Mouse (Mus musculus): ENCODE data around the gene Gstp1.
A peak's percentile ranks its signal among the peaks of the same experiment; 100 is the strongest.
"Not testable (repeated sequence)": the region's sequence is repeated elsewhere in the genome, so short reads cannot be mapped to it uniquely, and the experiment has no call there.

Gstp1 gene

GRCm38 (mm10) chr19:4060044-4060898, 22.5 kb upstream of the Gstp1 start:
- not testable (repeated sequence) for DNase-seq

GRCm38 (mm10) chr19:4059069-4059740, 21.4 kb upstream of the Gstp1 start, which contains the start of gene Gstp3:
Gene Gstp3, minus strand, starts transcription at chr19:4059569.
- no peak for DNase-seq

GRCm38 (mm10) chr19:4058581-4058980, 20.8 kb upstream of the Gstp1 start:
- no peak for DNase-seq

- no peak for DNase-seq
Measured at GRCm38 (mm10) chr19:4057962-4058361, 20.2 kb upstream of the Gstp1 start.

- no peak for DNase-seq
Measured at GRCm38 (mm10) chr19:4057389-4057788, 19.6 kb upstream of the Gstp1 start.

- peak; percentile 21 for DNase-seq
Measured at GRCm38 (mm10) chr19:4056727-4057126, 18.9 kb upstream of the Gstp1 start.

GRCm38 (mm10) chr19:4055947-4056693, 18.3 kb upstream of the Gstp1 start:
- peak; percentile 57 for DNase-seq

- peak; percentile 76 for DNase-seq
Measured at GRCm38 (mm10) chr19:4055216-4055946, 17.6 kb upstream of the Gstp1 start.

- no peak for DNase-seq
Measured at GRCm38 (mm10) chr19:4054613-4055012, 16.8 kb upstream of the Gstp1 start.

GRCm38 (mm10) chr19:4052516-4053030, 14.8 kb upstream of the Gstp1 start:
- DNase-seq: no peak

- DNase-seq: peak; percentile 37
Measured at GRCm38 (mm10) chr19:4051741-4052515, 14.1 kb upstream of the Gstp1 start.

- no peak for DNase-seq
Measured at GRCm38 (mm10) chr19:4051016-4051415, 13.2 kb upstream of the Gstp1 start.

GRCm38 (mm10) chr19:4049069-4049468, 11.3 kb upstream of the Gstp1 start:
- not testable (repeated sequence) for DNase-seq

- DNase-seq: peak; percentile 63
Measured at GRCm38 (mm10) chr19:4047859-4048258, 10.1 kb upstream of the Gstp1 start.

GRCm38 (mm10) chr19:4046866-4047254, 9.1 kb upstream of the Gstp1 start:
- no peak for DNase-seq

GRCm38 (mm10) chr19:4045966-4046865, 8.4 kb upstream of the Gstp1 start, which contains the start of gene Gstp2:
Gene Gstp2, minus strand, starts transcription at chr19:4046023.
- peak; percentile 90 for DNase-seq

GRCm38 (mm10) chr19:4044109-4044508, 6.3 kb upstream of the Gstp1 start:
- not testable (repeated sequence) for DNase-seq

GRCm38 (mm10) chr19:4042124-4042523, 4.3 kb upstream of the Gstp1 start:
- DNase-seq: no peak

- DNase-seq: not testable (repeated sequence)
Measured at GRCm38 (mm10) chr19:4041500-4041899, 3.7 kb upstream of the Gstp1 start.

- not testable (repeated sequence) for DNase-seq
Measured at GRCm38 (mm10) chr19:4040941-4041340, 3.2 kb upstream of the Gstp1 start.

Measured in kidney, adult 11 months (tissue).